Comparison of ENCODE assay signal across 8 mouse cellular contexts in genomic region chr1:40266431-40267260, GRCm38 (mm10). TPM values are rescaled to one million over a fixed set of nuclear protein-coding genes. Genes with fewer than 3 reads are reported as not detected.
A peak's percentile ranks its signal among the peaks of the same experiment; 100 is the strongest.
DNase-seq lines count a peak whose midpoint lies in the region; ATAC-seq lines count a peak whose summit lies in the region.

No protein-coding gene starts in this region.

- H3K9ac ChIP-seq in lung, embryonic 15.5 days: peak overlapping the region; percentile 78

- H3K27ac ChIP-seq in lung, embryonic 15.5 days: peak overlapping the region; percentile 89

- peaks cover 25% of the 10 kb centered on the region for H3K4me1 ChIP-seq in lung, embryonic 15.5 days

- peak overlapping the region; percentile 87 for H3K4me2 ChIP-seq in lung, embryonic 15.5 days

- no peaks in the 10 kb centered on the region for H3K9me3 ChIP-seq in lung, embryonic 15.5 days

- no peaks in the 10 kb centered on the region for H3K27me3 ChIP-seq in lung, embryonic 15.5 days

- peak; percentile 44 for DNase-seq in R1 (ENCODE audit: low read depth, low spot score)
- peak; percentile 62 for DNase-seq in cerebellum, adult 9-10 months
- DNase-seq in forelimb bud, embryonic 11.5 days (ENCODE audit: low read depth, low spot score): peak; percentile 64
- DNase-seq in heart, postnatal 4 days: peak; percentile 92
- DNase-seq in layer of hippocampus, adult 9-11 months: peak; percentile 65
- peak; percentile 71 for DNase-seq in retina, embryonic 14.5 days (ENCODE audit: low spot score)
- peak; percentile 93 for DNase-seq in urinary bladder, postnatal 14 days (ENCODE audit: low spot score)

- under 1% methylated on average over 36 of the region's 36 CpGs for WGBS in lung, embryonic 15.5 days

- peak; percentile 89 for ATAC-seq in lung, embryonic 15.5 days (ENCODE audit: borderline replicate concordance, extremely low read depth, low FRiP score, low TSS enrichment)

- peak overlapping the region; percentile 57 for H3K4me3 ChIP-seq in lung, embryonic 15.5 days

- H3K36me3 ChIP-seq in lung, embryonic 15.5 days: no peaks in the 10 kb centered on the region

RNA-seq across cellular contexts. Expression of gene Il1r1, which starts 41.8 kb away (rescaled TPM):
- 1 to 10 TPM; 9.8 TPM for total RNA-seq in heart, postnatal 4 days (2021)
- polyA plus RNA-seq in lung, embryonic 15.5 days (2015; fragmentation: Nextera tagmentation; extraction: Ambion mirVana): 9.7 and 10.9 TPM in 2 replicates

RNA-seq across cellular contexts. Expression of gene Il1rl2, which starts 57.8 kb away (rescaled TPM):
- 1 to 10 TPM; 6.2 to 6.8 TPM for total RNA-seq in heart, postnatal 4 days (2021)
- polyA plus RNA-seq in lung, embryonic 15.5 days (2015; fragmentation: Nextera tagmentation; extraction: Ambion mirVana): 11.1 and 13.0 TPM in 2 replicates

Comparison
In these comparisons a context has a peak if more than half of its experiments do, and no peak if none do; other contexts are left out.
1. Peak in every context shown above with its lines: DNase-seq, ATAC-seq, H3K4me3 ChIP-seq and H3K27ac ChIP-seq.